Mouse (Mus musculus): ENCODE measurements at regions not wholly inside any gene's neighbourhood (a gene's known extent, or its start where the extent isn't known, plus 50 kb on each side); places are given as distances from the start of the nearest gene placed in this dataset.

DNA sequence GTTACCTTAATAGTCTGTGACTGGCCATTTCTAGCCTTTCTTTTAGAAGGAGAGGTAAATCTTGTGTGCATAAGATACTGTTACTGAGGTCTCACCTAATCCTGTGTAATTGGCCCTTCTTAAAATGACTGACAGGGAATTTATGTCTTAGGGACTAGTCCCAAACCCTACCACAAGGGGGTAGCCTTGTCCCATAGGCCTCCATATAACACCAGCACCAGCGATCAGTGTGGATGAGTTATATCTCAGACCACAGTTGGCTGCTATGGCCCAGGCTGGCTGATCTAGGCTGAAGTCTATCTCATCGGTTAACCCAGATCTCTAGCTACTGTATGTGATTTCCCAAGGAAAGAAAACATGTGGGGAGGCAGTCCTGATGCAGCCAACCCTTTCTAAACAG is 63.2 kb upstream of the Ankrd1 start:
- peak; percentile 48 for TF ChIP-seq CTCF (IDR thresholded peaks at IDR 0.05; ENCODE audit: low read depth, low read length)
- no peak for TF ChIP-seq GATA1 (IDR thresholded peaks at IDR 0.05; ENCODE audit: borderline replicate concordance, low read length)
- TF ChIP-seq TAL1 (conservative IDR thresholded peaks at IDR 0.05; ENCODE audit: low read depth, low read length) = no peak
- no peak for TF ChIP-seq GATA2 (IDR thresholded peaks at IDR 0.05; ENCODE audit: borderline replicate concordance, low read depth, low read length)
- TF ChIP-seq POLR2AphosphoS5 (IDR thresholded peaks at IDR 0.05; ENCODE audit: insufficient replicate concordance, low read depth, low read length) = no peak

Data from G1E (cell line).